Mouse (Mus musculus): ENCODE measurements around the gene 4930564D02Rik. TPM values are rescaled to one million over a fixed set of nuclear protein-coding genes. Genes with fewer than 3 reads are reported as not detected.

The 4930564D02Rik gene
- polyA plus RNA-seq, 1 experiment from 2014 or later: not detected

- no peak overlapping the region for H3K27ac ChIP-seq
- WGBS: 77% methylated on average over 5 of the region's 5 CpGs
These were observed 19.8 kb upstream of the 4930564D02Rik start for GRCm38 (mm10) chr3:105046870-105047269.

GRCm38 (mm10) chr3:105047616-105048015 lies 19.0 kb upstream of the 4930564D02Rik start:
- H3K27ac ChIP-seq: peak overlapping the region; percentile 33; the same call in 1 of the 2 replicates
- 0 out of 2 replicates have a peak overlapping the region, but pooled peaks have one; percentile 4 for H3K9ac ChIP-seq

More at GRCm38 (mm10) chr3:105046870-105047269, 19.8 kb upstream of the 4930564D02Rik start:
- no peak overlapping the region for H3K9ac ChIP-seq
- H3K9me3 ChIP-seq: no peaks in the 10 kb centered on the region
- no peaks in the 10 kb centered on the region for H3K27me3 ChIP-seq
- no peaks in the 10 kb centered on the region for H3K36me3 ChIP-seq
- ATAC-seq (ENCODE audit: low FRiP score, low read depth): no peak
- no peak overlapping the region for H3K4me3 ChIP-seq
- H3K4me2 ChIP-seq (replicated peaks): no peak overlapping the region
- peaks cover 57% of the 10 kb centered on the region for H3K4me1 ChIP-seq

GRCm38 (mm10) chr3:105049848-105050247 lies 16.8 kb upstream of the 4930564D02Rik start:
- Histone ChIP-seq H3K36me3 (no peaks in the 10 kb centered on the region), H3K27me3 (no peaks in the 10 kb centered on the region), H3K27ac (no peak overlapping the region), H3K9me3 (no peaks in the 10 kb centered on the region), H3K4me1 (peaks cover 53% of the 10 kb centered on the region), H3K4me2 (replicated peaks) (no peak overlapping the region), H3K9ac (no peak overlapping the region), H3K4me3 (no peak overlapping the region)
- no peak for ATAC-seq (ENCODE audit: low FRiP score, low read depth)
- 60% methylated on average over 6 of the region's 6 CpGs for WGBS

More at GRCm38 (mm10) chr3:105047616-105048015, 19.0 kb upstream of the 4930564D02Rik start:
- Histone ChIP-seq H3K27me3 (no peaks in the 10 kb centered on the region), H3K9me3 (no peaks in the 10 kb centered on the region), H3K4me2 (replicated peaks) (no peak overlapping the region), H3K36me3 (no peaks in the 10 kb centered on the region), H3K4me1 (peaks cover 55% of the 10 kb centered on the region), H3K4me3 (no peak overlapping the region)
- ATAC-seq (ENCODE audit: low FRiP score, low read depth): no peak
- WGBS: 47% methylated on average over 8 of the region's 8 CpGs

- H3K4me2 ChIP-seq (replicated peaks): peak overlapping the region; percentile 69
- H3K27me3 ChIP-seq: no peaks in the 10 kb centered on the region
- H3K27ac ChIP-seq: no peak overlapping the region
- peak overlapping the region; percentile 92 for H3K9ac ChIP-seq
- no peaks in the 10 kb centered on the region for H3K36me3 ChIP-seq
- WGBS: 20% methylated on average over 2 of the region's 2 CpGs
- H3K4me3 ChIP-seq: peak overlapping the region; percentile 89
- ATAC-seq (ENCODE audit: low FRiP score, low read depth): no peak
- H3K9me3 ChIP-seq: no peaks in the 10 kb centered on the region
- peaks cover 48% of the 10 kb centered on the region for H3K4me1 ChIP-seq
These were observed 15.5 kb upstream of the 4930564D02Rik start for GRCm38 (mm10) chr3:105051103-105051502.

GRCm38 (mm10) chr3:105052171-105052936 lies 14.3 kb upstream of the 4930564D02Rik start:
- peak overlapping the region; percentile 92 for H3K9ac ChIP-seq
- no peak; the same call in 1 of the 2 replicates for ATAC-seq (ENCODE audit: low FRiP score, low read depth)
- peaks cover 43% of the 10 kb centered on the region for H3K4me1 ChIP-seq
- no peaks in the 10 kb centered on the region for H3K36me3 ChIP-seq
- WGBS: under 1% methylated on average over 36 of the region's 37 CpGs
- H3K27me3 ChIP-seq: no peaks in the 10 kb centered on the region
- peak overlapping the region; percentile 69 for H3K4me2 ChIP-seq (replicated peaks)
- H3K9me3 ChIP-seq: no peaks in the 10 kb centered on the region
- peak overlapping the region; percentile 89 for H3K4me3 ChIP-seq
- H3K27ac ChIP-seq: peak overlapping the region; percentile 73

- H3K4me1 ChIP-seq: peaks cover 36% of the 10 kb centered on the region
- no peaks in the 10 kb centered on the region for H3K36me3 ChIP-seq
- peak within 1 kb of the TSS; percentile 92 for H3K9ac ChIP-seq
- no peaks in the 10 kb centered on the region for H3K27me3 ChIP-seq
- H3K4me2 ChIP-seq (replicated peaks): peak within 1 kb of the TSS; percentile 69
- H3K4me3 ChIP-seq: peak within 1 kb of the TSS; percentile 89
- H3K9me3 ChIP-seq: no peaks in the 10 kb centered on the region
- peak; percentile 99 for ATAC-seq (ENCODE audit: low FRiP score, low read depth)
- 3% methylated on average over 28 of the region's 31 CpGs for WGBS
- peak within 1 kb of the TSS; percentile 73 for H3K27ac ChIP-seq
These were observed 13.5 kb upstream of the 4930564D02Rik start, which contains the start of gene Cttnbp2nl for GRCm38 (mm10) chr3:105052937-105053697. Gene Cttnbp2nl (minus strand): TSS chr3:105053146.

GRCm38 (mm10) chr3:105053698-105054001 lies 13.0 kb upstream of the 4930564D02Rik start:
- H3K4me3 ChIP-seq: peak overlapping the region; percentile 89
- no peak for ATAC-seq (ENCODE audit: low FRiP score, low read depth)
- no peaks in the 10 kb centered on the region for H3K9me3 ChIP-seq
- H3K9ac ChIP-seq: peak overlapping the region; percentile 62; the same call in 1 of the 2 replicates
- WGBS: 73% methylated on average over 4 of the region's 4 CpGs
- peak overlapping the region; percentile 69 for H3K4me2 ChIP-seq (replicated peaks)
- no peaks in the 10 kb centered on the region for H3K36me3 ChIP-seq
- H3K27ac ChIP-seq: no peak overlapping the region; the same call in 1 of the 2 replicates
- H3K27me3 ChIP-seq: no peaks in the 10 kb centered on the region
- H3K4me1 ChIP-seq: peaks cover 35% of the 10 kb centered on the region

GRCm38 (mm10) chr3:105054952-105055351 lies 11.7 kb upstream of the 4930564D02Rik start:
- no peak overlapping the region for H3K9ac ChIP-seq
- no peak overlapping the region for H3K27ac ChIP-seq

GRCm38 (mm10) chr3:105055666-105056065 lies 11.0 kb upstream of the 4930564D02Rik start:
- Histone ChIP-seq H3K9me3 (no peaks in the 10 kb centered on the region), H3K27ac (no peak overlapping the region), H3K36me3 (no peaks in the 10 kb centered on the region), H3K27me3 (no peaks in the 10 kb centered on the region), H3K4me1 (peaks cover 39% of the 10 kb centered on the region), H3K4me2 (replicated peaks) (no peak overlapping the region), H3K9ac (no peak overlapping the region), H3K4me3 (no peak overlapping the region)
- 68% methylated on average over 4 of the region's 4 CpGs for WGBS
- ATAC-seq (ENCODE audit: low FRiP score, low read depth): no peak

More at GRCm38 (mm10) chr3:105054952-105055351, 11.7 kb upstream of the 4930564D02Rik start:
- no peak for ATAC-seq (ENCODE audit: low FRiP score, low read depth)
- H3K4me2 ChIP-seq (replicated peaks): no peak overlapping the region
- H3K36me3 ChIP-seq: no peaks in the 10 kb centered on the region
- H3K4me3 ChIP-seq: no peak overlapping the region
- H3K27me3 ChIP-seq: no peaks in the 10 kb centered on the region
- peaks cover 35% of the 10 kb centered on the region for H3K4me1 ChIP-seq
- WGBS: 70% methylated on average over 7 of the region's 7 CpGs
- H3K9me3 ChIP-seq: no peaks in the 10 kb centered on the region

- WGBS: 13% methylated on average over 25 of the region's 25 CpGs
- Histone ChIP-seq H3K27ac (no peak overlapping the region), H3K27me3 (no peaks in the 10 kb centered on the region), H3K9me3 (no peaks in the 10 kb centered on the region), H3K9ac (no peak overlapping the region), H3K36me3 (no peaks in the 10 kb centered on the region), H3K4me3 (peak overlapping the region; percentile 21; the same call in 1 of the 2 replicates), H3K4me2 (replicated peaks) (peak overlapping the region; percentile 56), H3K4me1 (peaks cover 31% of the 10 kb centered on the region)
- peak; percentile 37; the same call in 1 of the 2 replicates for ATAC-seq (ENCODE audit: low FRiP score, low read depth)
These were observed 7.8 kb upstream of the 4930564D02Rik start for GRCm38 (mm10) chr3:105058627-105059513.

- Histone ChIP-seq H3K4me2 (replicated peaks) (no peak overlapping the region), H3K9me3 (no peaks in the 10 kb centered on the region), H3K4me1 (peaks cover 31% of the 10 kb centered on the region), H3K27ac (no peak overlapping the region), H3K36me3 (no peaks in the 10 kb centered on the region), H3K4me3 (no peak overlapping the region), H3K9ac (no peak overlapping the region), H3K27me3 (no peaks in the 10 kb centered on the region)
- 73% methylated on average over 7 of the region's 7 CpGs for WGBS
- ATAC-seq (ENCODE audit: low FRiP score, low read depth): no peak
These were observed 6.7 kb upstream of the 4930564D02Rik start for GRCm38 (mm10) chr3:105059911-105060310.

Data from limb, embryonic 13.5 days (tissue).